Mouse (Mus musculus) lung, postnatal 0 days (tissue): Measurements from ENCODE around the gene Akap7.

ENCODE experiments used
- CTCF ChIP-seq: IDR thresholded peaks from 2 replicates; pipeline ENCODE4 v1.5.1; 2016; ENCODE audit warnings: antibody characterized with exemption, mild to moderate bottlenecking
- EP300 ChIP-seq: IDR thresholded peaks from 2 replicates; pipeline ENCODE4 v1.6.1; 2016; ENCODE audit warnings: antibody characterized with exemption, mild to moderate bottlenecking, control low read depth

DNA sequence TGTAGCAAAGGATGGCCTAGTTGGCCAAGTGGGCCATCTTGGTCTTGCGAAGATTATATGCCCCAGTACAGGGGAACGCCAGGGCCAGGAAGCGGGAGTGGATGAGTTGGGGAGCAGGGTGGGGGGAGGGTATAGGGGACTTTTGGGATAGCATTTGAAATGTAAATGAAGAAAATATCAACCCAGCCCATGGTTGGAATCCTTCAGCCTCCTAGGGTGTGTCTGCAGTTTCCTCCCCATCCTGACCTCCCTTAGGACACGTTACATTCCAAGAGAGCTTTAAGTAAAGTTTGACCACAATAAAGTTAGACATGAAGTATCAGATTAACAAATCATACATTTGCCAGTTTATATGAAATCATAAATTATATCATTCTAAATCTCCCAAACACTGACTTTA lies 116.5 kb downstream of the Akap7 start:
- no peak for TF ChIP-seq CTCF
- no peak for TF ChIP-seq EP300
